Mouse (Mus musculus) megakaryocyte progenitor cell, adult 5-6 weeks (primary cell): Measurements from ENCODE around the gene Naaa. TPM values are rescaled to one million over a fixed set of nuclear protein-coding genes. Genes with fewer than 3 reads are reported as not detected.

Experiments used
- ATAC-seq: replicated peaks from 2 replicates; pipeline ENCODE4 v1.8.0; 2016; ENCODE audit warnings: mild to moderate bottlenecking, moderate TSS enrichment, inconsistent platforms; ENCODE audit not compliant: poor library complexity
- total RNA-seq, 2 experiments: library from RNA; stranded (forward) in 1 of 2; stranded (reverse) in 1 of 2; fragments of 157-497, 149-512 nt in 1 of 2; fragments of 200-1000 nt in 1 of 2; gene quantifications; 2 replicates each; pipeline versions ENCODE4 v1.2.3 to v1.2.4; 2015 to 2017

The Naaa gene
- total RNA-seq (2015) (12.0 and 15.0 TPM in 2 replicates), total RNA-seq (2017) (7.1 and 13.5 TPM in 2 replicates)

- peak; percentile 83 for ATAC-seq
Measured at GRCm38 (mm10) chr5:92277437-92278394, at the start of gene Naaa. TSS of gene Naaa (minus strand) at chr5:92278170.

- peak; percentile 45 for ATAC-seq
Measured at GRCm38 (mm10) chr5:92327367-92327766, 49.4 kb upstream of the Naaa start.

- ATAC-seq, result peak; percentile 13; the same call in 1 of the 2 replicates
Measured at GRCm38 (mm10) chr5:92323264-92323663, 45.3 kb upstream of the Naaa start.

- ATAC-seq, result peak; percentile 27
Measured at GRCm38 (mm10) chr5:92322612-92323011, 44.6 kb upstream of the Naaa start.

GRCm38 (mm10) chr5:92321631-92322400 is 43.8 kb upstream of the Naaa start:
- ATAC-seq, result peak; percentile 16; the same call in 1 of the 2 replicates

- ATAC-seq, result peak; percentile 73
Measured at GRCm38 (mm10) chr5:92318596-92318995, 40.6 kb upstream of the Naaa start.

- ATAC-seq, result peak; percentile 71
Measured at GRCm38 (mm10) chr5:92318119-92318518, 40.1 kb upstream of the Naaa start.

- ATAC-seq, result no peak
Measured at GRCm38 (mm10) chr5:92313776-92314175, 35.8 kb upstream of the Naaa start.

- peak; percentile 62 for ATAC-seq
Measured at GRCm38 (mm10) chr5:92312046-92312715, 34.2 kb upstream of the Naaa start.

GRCm38 (mm10) chr5:92309681-92310511 is 31.9 kb upstream of the Naaa start, which contains the start of gene Sdad1:
TSS of gene Sdad1 (minus strand) at chr5:92310479.
- ATAC-seq, result peak; percentile 97

GRCm38 (mm10) chr5:92304291-92304690 is 26.3 kb upstream of the Naaa start:
- ATAC-seq, result no peak

GRCm38 (mm10) chr5:92302149-92302840 is 24.3 kb upstream of the Naaa start:
- ATAC-seq, result no peak

- ATAC-seq, result no peak
Measured at GRCm38 (mm10) chr5:92294525-92294924, 16.6 kb upstream of the Naaa start.

- peak; percentile 37; the same call in 1 of the 2 replicates for ATAC-seq
Measured at GRCm38 (mm10) chr5:92291652-92292414, 13.9 kb upstream of the Naaa start.

GRCm38 (mm10) chr5:92287840-92288239 is 9.9 kb upstream of the Naaa start:
- no peak for ATAC-seq

GRCm38 (mm10) chr5:92283107-92283506 is 5.1 kb upstream of the Naaa start:
- peak; percentile 70 for ATAC-seq

- no peak for ATAC-seq
Measured at GRCm38 (mm10) chr5:92282571-92282970, 4.6 kb upstream of the Naaa start.

- peak; percentile 68 for ATAC-seq
Measured at GRCm38 (mm10) chr5:92278942-92279537, 1.1 kb upstream of the Naaa start.
